In genomic region chr9:40350052-40350451, GRCm38 (mm10) we compare ENCODE assay signal across 12 mouse cellular contexts.
"Had no signal": no experiment of that assay in that cellular context is flagged by ENCODE, and none has a peak within 500 bp of the region (broad histone marks: within the 10 kb centered on the region; RNA-seq: fewer than 3 reads in every experiment).

No protein-coding gene starts in this region.

- DNase-seq: gastrocnemius, adult 2 months; gastrocnemius, postnatal 10 days; gastrocnemius, postnatal 25 days; liver, embryonic 13.5 days had no signal

- H3K4me3 ChIP-seq: gastrocnemius, adult 2 months; heart, embryonic 10.5 days; heart, embryonic 12.5 days; hindbrain, embryonic 10.5 days; hindbrain, embryonic 12.5 days; intestine, embryonic 15.5 days; limb, embryonic 10.5 days; limb, embryonic 12.5 days; liver, embryonic 13.5 days had no signal

- H3K27ac ChIP-seq: gastrocnemius, adult 2 months; heart, embryonic 10.5 days; hindbrain, embryonic 10.5 days; hindbrain, embryonic 12.5 days; hindbrain, embryonic 14.5 days; intestine, embryonic 15.5 days; limb, embryonic 10.5 days; limb, embryonic 12.5 days; liver, embryonic 13.5 days had no signal
